Mouse (Mus musculus) activated CD4-positive, CD25-positive, alpha-beta regulatory T cell, adult 4 months (primary cell): Measurements from ENCODE around the gene Olfr322. TPM values are rescaled to one million over a fixed set of nuclear protein-coding genes. Genes with fewer than 3 reads are reported as not detected.

Experiments
- polyA plus RNA-seq, 2 experiments: library from polyadenylated mRNA; unstranded; fragments of 100-300 nt; shearing (Covaris generic); gene quantifications; one replicate each; pipeline ENCODE4 v1.2.1; 2017

Gene Olfr322
- polyA plus RNA-seq, 2 experiments from 2014 or later, result not detected

Other genes starting within 250 kb of the Olfr322 start
- not detected for gene 1810065E05Rik, start 237.7 kb upstream of the Olfr322 start, polyA plus RNA-seq
- not detected for gene Gm12253, start 226.2 kb upstream of the Olfr322 start, polyA plus RNA-seq
- not detected for gene Lypd9, start 205.9 kb upstream of the Olfr322 start, polyA plus RNA-seq
- not detected for gene Olfr30, start 196.5 kb upstream of the Olfr322 start, polyA plus RNA-seq
- gene Olfr332, start 166.2 kb upstream of the Olfr322 start, polyA plus RNA-seq, result not detected
- not detected for gene Olfr331, start 156.2 kb upstream of the Olfr322 start, polyA plus RNA-seq
- gene Olfr330, start 123.9 kb upstream of the Olfr322 start, polyA plus RNA-seq, result under 1 TPM in 1 of 2 experiments, not detected in 1; 0.16 TPM
- gene Olfr329-ps, start 112.4 kb upstream of the Olfr322 start, polyA plus RNA-seq, result not detected
- gene Olfr328, start 103.1 kb upstream of the Olfr322 start, polyA plus RNA-seq, result not detected
- not detected for gene Olfr224, start 88.2 kb upstream of the Olfr322 start, polyA plus RNA-seq
- gene Olfr325, start 81.1 kb upstream of the Olfr322 start, polyA plus RNA-seq, result not detected
- gene Olfr324, start 63.7 kb upstream of the Olfr322 start, polyA plus RNA-seq, result not detected
- gene 2210407C18Rik, start 42.7 kb upstream of the Olfr322 start, polyA plus RNA-seq, result not detected
- not detected for gene Olfr323, start 28.3 kb upstream of the Olfr322 start, polyA plus RNA-seq
- gene Trim58, start 18.3 kb upstream of the Olfr322 start, polyA plus RNA-seq, result not detected
- under 1 TPM in 1 of 2 experiments, not detected in 1; 0.11 TPM for gene Olfr320, start 22.3 kb downstream of the Olfr322 start, polyA plus RNA-seq
- not detected for gene Olfr319, start 40.4 kb downstream of the Olfr322 start, polyA plus RNA-seq
- not detected for gene Olfr318, start 65.2 kb downstream of the Olfr322 start, polyA plus RNA-seq
- gene Olfr317, start 80.4 kb downstream of the Olfr322 start, polyA plus RNA-seq, result not detected
- not detected for gene Olfr316, start 94.0 kb downstream of the Olfr322 start, polyA plus RNA-seq
- not detected for gene Olfr315, start 114.4 kb downstream of the Olfr322 start, polyA plus RNA-seq
- gene Olfr314, start 124.2 kb downstream of the Olfr322 start, polyA plus RNA-seq, result not detected
- not detected for gene Fam183b, start 143.2 kb downstream of the Olfr322 start, polyA plus RNA-seq
- gene Olfr313, start 156.2 kb downstream of the Olfr322 start, polyA plus RNA-seq, result not detected
- gene Olfr312, start 170.5 kb downstream of the Olfr322 start, polyA plus RNA-seq, result under 1 TPM in 1 of 2 experiments, not detected in 1; 0.20 TPM
- under 1 TPM in 1 of 2 experiments, not detected in 1; 0.28 TPM for gene Olfr311, start 180.5 kb downstream of the Olfr322 start, polyA plus RNA-seq
- gene Gm12258, start 188.4 kb downstream of the Olfr322 start, polyA plus RNA-seq, result 10 to 100 TPM in 1 of 2 experiments, 1 to 10 TPM in 1; 9.8 to 10.5 TPM
- gene 2810021J22Rik, start 208.4 kb downstream of the Olfr322 start, polyA plus RNA-seq, result 1 to 10 TPM; 6.4 to 9.2 TPM
- 1 to 10 TPM; 7.4 to 7.7 TPM for gene Zfp39, start 245.4 kb downstream of the Olfr322 start, polyA plus RNA-seq